Mouse (Mus musculus) ES-E14 (cell line): ENCODE results near the gene Lyrm9. TPM values are rescaled to one million over a fixed set of nuclear protein-coding genes. Genes with fewer than 3 reads are reported as not detected.

ENCODE experiments used
- DNase-seq: peaks from one replicate; pipeline ENCODE4 v3.0.0-alpha.2; 2013; ENCODE audit warnings: low read depth, low spot score
- H3K27ac ChIP-seq: 2 replicates; pipeline ENCODE4 v1.5.1; 2012; ENCODE audit warnings: low read depth, mild to moderate bottlenecking, low read length, moderate library complexity, mixed read lengths; ENCODE audit not compliant: poor library complexity, insufficient read depth, severe bottlenecking
- H3K36me3 ChIP-seq: 2 replicates; pipeline ENCODE4 v1.6.1; 2012; ENCODE audit warnings: mild to moderate bottlenecking, low read length, moderate library complexity, mixed read lengths; ENCODE audit not compliant: control insufficient read depth, poor library complexity, insufficient read depth, severe bottlenecking
- H3K4me1 ChIP-seq, 2 experiments: fragments of 150-350 bp in 1 of 2; sonication (generic) in 1 of 2; 2 replicates each; pipeline ENCODE4 v1.6.1; 2012; ENCODE audit warnings: low read length in 2 of 2, mild to moderate bottlenecking in 1 of 2, mixed read lengths in 1 of 2; ENCODE audit not compliant: control insufficient read depth in 2 of 2, insufficient read depth in 2 of 2, poor library complexity in 1 of 2
- H3K4me3 ChIP-seq, 2 experiments: fragments of 150-350 bp in 1 of 2; sonication (generic) in 1 of 2; 2 replicates each; pipeline ENCODE4 v1.5.1; 2012; ENCODE audit warnings: low read length in 2 of 2, low read depth in 1 of 2, mild to moderate bottlenecking in 1 of 2, mixed read lengths in 1 of 2; ENCODE audit not compliant: insufficient read depth in 1 of 2, poor library complexity in 1 of 2, severe bottlenecking in 1 of 2
- H3K9ac ChIP-seq: 2 replicates; pipeline ENCODE4 v1.6.1; 2012; ENCODE audit warnings: low read depth, mild to moderate bottlenecking, low read length, mixed read lengths; ENCODE audit not compliant: poor library complexity, insufficient read depth, severe bottlenecking
- H3K9me3 ChIP-seq: fragments of 150-350 bp; sonication (generic); 2 replicates; pipeline ENCODE4 v1.6.1; 2012; ENCODE audit warnings: low read depth, mild to moderate bottlenecking, low read length; ENCODE audit not compliant: control insufficient read depth, insufficient read depth
- CHD2 ChIP-seq: IDR thresholded peaks from 2 replicates; pipeline ENCODE4 v1.6.1; 2014; ENCODE audit warnings: mild to moderate bottlenecking, low read depth, low read length, inconsistent platforms
- HCFC1 ChIP-seq: IDR thresholded peaks from 2 replicates; pipeline ENCODE4 v1.6.1; 2012; ENCODE audit warnings: low read length, inconsistent platforms, borderline replicate concordance; ENCODE audit not compliant: insufficient read depth
- MAFK ChIP-seq: IDR thresholded peaks from 2 replicates; pipeline ENCODE4 v1.6.1; 2014; ENCODE audit warnings: mild to moderate bottlenecking, low read depth, low read length, inconsistent platforms; ENCODE audit not compliant: insufficient read depth
- ZC3H11A ChIP-seq: IDR thresholded peaks from 2 replicates; pipeline ENCODE4 v1.6.1; 2012; ENCODE audit warnings: low read depth, mild to moderate bottlenecking, inconsistent platforms, low read length, borderline replicate concordance
- ZNF384 ChIP-seq: IDR thresholded peaks from 2 replicates; pipeline ENCODE4 v1.6.1; 2012; ENCODE audit warnings: low read depth, low read length, inconsistent platforms
- in situ Hi-C, 2 experiments: fragments of 600-800 bp; cut with MboI; formaldehyde crosslinking; loops; one replicate each; pipeline ENCODE4 v1.15.1; 2025; ENCODE audit warnings: low sequenced_read_pairs in 2 of 2, inconsistent platforms in 1 of 2; ENCODE audit not compliant: unreplicated experiment in 2 of 2
- total RNA-seq: library from RNA; depleted of rRNA; stranded (reverse); fragments of 300-350 nt; gene quantifications from 2 replicates; pipeline ENCODE4 v1.2.3, GENCODE M21; 2012

Lyrm9 gene
- total RNA-seq, 1 experiment: 19.1 TPM

- Histone ChIP-seq H3K36me3 (no peaks in the 10 kb centered on the region), H3K4me1 (peaks cover 3% of the 10 kb centered on the region in 2 experiments), H3K9me3 (no peaks in the 10 kb centered on the region), H3K27ac (no peak overlapping the region), H3K4me3 (no peak overlapping the region), H3K9ac (no peak overlapping the region)
- DNase-seq: no peak
- TF ChIP-seq HCFC1: no peak
- TF ChIP-seq MAFK: no peak
- TF ChIP-seq ZNF384: no peak
- no peak for TF ChIP-seq CHD2
- TF ChIP-seq ZC3H11A: no peak
- in situ Hi-C loops: loop anchor here (10.0 kb wide), 1 partner anchor 245 kb away; no protein-coding TSS in a partner anchor
Measured at GRCm38 (mm10) chr11:78829373-78829772, 3.0 kb downstream of the Lyrm9 start.

- Histone ChIP-seq H3K27ac (no peak overlapping the region), H3K9me3 (no peaks in the 10 kb centered on the region), H3K36me3 (no peaks in the 10 kb centered on the region), H3K9ac (no peak overlapping the region), H3K4me3 (no peak overlapping the region), H3K4me1 (peaks cover 3% of the 10 kb centered on the region in 2 experiments)
- in situ Hi-C loops: no loop called here
- no peak for DNase-seq
- TF ChIP-seq ZC3H11A (no peak), MAFK (no peak), HCFC1 (no peak), ZNF384 (no peak), CHD2 (no peak)
Measured at GRCm38 (mm10) chr11:78830180-78830579, 3.8 kb downstream of the Lyrm9 start.

- H3K27ac ChIP-seq: no peak overlapping the region
- H3K9ac ChIP-seq: no peak overlapping the region
- H3K4me1 ChIP-seq: peaks cover 0 to 3% of the 10 kb centered on the region in 2 experiments; a peak in 2 of 4 replicates
- in situ Hi-C loops: no loop called here
- DNase-seq: no peak
- TF ChIP-seq ZC3H11A (no peak), ZNF384 (no peak), MAFK (no peak), CHD2 (no peak), HCFC1 (no peak)
- no peaks in the 10 kb centered on the region for H3K9me3 ChIP-seq
- H3K36me3 ChIP-seq: no peaks in the 10 kb centered on the region
- no peak overlapping the region for H3K4me3 ChIP-seq
Measured at GRCm38 (mm10) chr11:78831716-78832115, 5.3 kb downstream of the Lyrm9 start.

- no peaks in the 10 kb centered on the region for H3K9me3 ChIP-seq
- TF ChIP-seq CHD2 (no peak), ZC3H11A (no peak), MAFK (no peak), HCFC1 (no peak), ZNF384 (no peak)
- in situ Hi-C loops: no loop called here
- H3K27ac ChIP-seq: no peak overlapping the region
- no peak for DNase-seq
- no peaks in the 10 kb centered on the region for H3K36me3 ChIP-seq
- peaks cover 0 to 3% of the 10 kb centered on the region in 2 experiments; a peak in 2 of 4 replicates for H3K4me1 ChIP-seq
- no peak overlapping the region for H3K9ac ChIP-seq
- H3K4me3 ChIP-seq: no peak overlapping the region
Measured at GRCm38 (mm10) chr11:78832117-78832726, 5.8 kb downstream of the Lyrm9 start.

GRCm38 (mm10) chr11:78832816-78833314, 6.5 kb downstream of the Lyrm9 start:
- DNase-seq: no peak
- no peak overlapping the region for H3K4me3 ChIP-seq

More at GRCm38 (mm10) chr11:78832816-78833314, 6.5 kb downstream of the Lyrm9 start:
- H3K36me3 ChIP-seq: no peaks in the 10 kb centered on the region
- no peak overlapping the region for H3K27ac ChIP-seq
- no peak for TF ChIP-seq MAFK
- TF ChIP-seq ZC3H11A: no peak
- no peak for TF ChIP-seq ZNF384
- no peak for TF ChIP-seq CHD2
- TF ChIP-seq HCFC1: no peak
- H3K9ac ChIP-seq: no peak overlapping the region
- H3K4me1 ChIP-seq: no peaks in the 10 kb centered on the region
- H3K9me3 ChIP-seq: no peaks in the 10 kb centered on the region
- in situ Hi-C loops: no loop called here
